Mouse (Mus musculus) forebrain, embryonic 12.5 days (tissue): ENCODE results near the gene Anxa6. TPM values are rescaled to one million over a fixed set of nuclear protein-coding genes. Genes with fewer than 3 reads are reported as not detected.

Experiments
- ATAC-seq: fragments of 200-750 bp; cut with Nextera tagmentation; 2 replicates; pipeline ENCODE4 v1.8.0; 2017; ENCODE audit warnings: moderate TSS enrichment; ENCODE audit not compliant: low FRiP score
- H3K27ac ChIP-seq: fragments of 300-500 bp; sonication (generic); 2 replicates; pipeline ENCODE4 v1.5.1; 2016; ENCODE audit warnings: mild to moderate bottlenecking
- H3K27me3 ChIP-seq: fragments of 300-500 bp; sonication (generic); 2 replicates; pipeline ENCODE4 v1.6.1; 2016; ENCODE audit warnings: mild to moderate bottlenecking
- H3K36me3 ChIP-seq: fragments of 300-500 bp; sonication (generic); replicated peaks from 2 replicates; pipeline ENCODE4 v1.6.1; 2016; ENCODE audit warnings: mild to moderate bottlenecking
- H3K4me1 ChIP-seq: fragments of 300-500 bp; sonication (generic); 2 replicates; pipeline ENCODE4 v1.6.1; 2016
- H3K4me2 ChIP-seq: fragments of 300-500 bp; sonication (generic); 2 replicates; pipeline ENCODE4 v1.6.1; 2016; ENCODE audit warnings: mild to moderate bottlenecking, moderate library complexity
- H3K4me3 ChIP-seq: fragments of 300-500 bp; sonication (generic); replicated peaks from 2 replicates; pipeline ENCODE4 v1.5.1; 2016; ENCODE audit warnings: mild to moderate bottlenecking
- H3K9ac ChIP-seq: fragments of 300-500 bp; sonication (generic); 2 replicates; pipeline ENCODE4 v1.6.1; 2016; ENCODE audit warnings: mild to moderate bottlenecking
- H3K9me3 ChIP-seq: fragments of 300-500 bp; sonication (generic); 2 replicates; pipeline ENCODE4 v1.6.1; 2016
- WGBS: fragments of 180-500 bp; shearing (Covaris S2); methylation state at CpG from one replicate; pipeline ENCODE4 v1.1.7; 2016; 5-methylcytosine and 5-hydroxymethylcytosine counted together
- polyA plus RNA-seq: library from polyadenylated mRNA; unstranded; fragments of >200 nt; fragmentation: Nextera tagmentation; extraction: Ambion mirVana; gene quantifications from 2 replicates; pipeline ENCODE4 v1.2.1, GENCODE M21; 2016

Anxa6 gene
- polyA plus RNA-seq, 1 experiment from 2014 or later: 59.1 TPM

DNA sequence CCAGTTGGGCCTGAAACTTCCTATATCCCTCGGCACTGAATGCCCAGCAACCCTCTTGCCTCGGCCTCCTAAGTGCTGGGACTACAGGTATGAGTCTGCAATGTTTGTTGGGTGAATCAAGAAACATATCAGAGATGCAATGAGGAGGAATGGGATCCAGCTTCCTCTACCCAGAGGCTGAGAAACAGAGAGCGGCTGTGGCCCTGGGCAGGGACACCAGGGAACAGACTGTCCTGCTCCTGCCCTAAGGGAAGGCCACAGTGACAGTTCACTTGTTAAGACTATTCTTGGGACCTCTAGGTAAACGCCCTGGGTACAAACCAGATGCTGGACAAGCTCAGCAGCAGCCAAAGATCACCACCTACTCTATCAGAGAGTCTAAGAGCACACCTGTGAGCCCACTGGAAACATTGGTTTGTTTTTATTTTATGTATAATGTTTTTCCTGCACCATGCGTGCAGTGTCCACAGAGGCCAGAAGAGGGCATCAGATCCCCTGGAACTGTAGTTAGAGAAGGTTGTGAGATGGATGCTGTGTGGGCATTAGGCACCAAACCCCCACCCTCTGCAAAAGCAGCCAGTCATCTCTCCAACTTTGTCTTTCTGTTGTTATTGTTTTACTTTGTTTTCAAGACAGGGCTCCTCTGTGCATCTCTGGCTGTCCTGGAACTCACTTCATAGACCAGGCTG, 101.7 kb downstream of the Anxa6 start:
- Histone ChIP-seq H3K27me3 (no peaks in the 10 kb centered on the region), H3K9ac (no peak overlapping the region), H3K4me2 (no peak overlapping the region), H3K27ac (no peak overlapping the region), H3K4me3 (no peak overlapping the region), H3K9me3 (no peaks in the 10 kb centered on the region), H3K4me1 (peaks cover 9% of the 10 kb centered on the region), H3K36me3 (peaks cover 5% of the 10 kb centered on the region)
- WGBS: 65% methylated on average over 5 of the region's 5 CpGs
- no peak for ATAC-seq

DNA sequence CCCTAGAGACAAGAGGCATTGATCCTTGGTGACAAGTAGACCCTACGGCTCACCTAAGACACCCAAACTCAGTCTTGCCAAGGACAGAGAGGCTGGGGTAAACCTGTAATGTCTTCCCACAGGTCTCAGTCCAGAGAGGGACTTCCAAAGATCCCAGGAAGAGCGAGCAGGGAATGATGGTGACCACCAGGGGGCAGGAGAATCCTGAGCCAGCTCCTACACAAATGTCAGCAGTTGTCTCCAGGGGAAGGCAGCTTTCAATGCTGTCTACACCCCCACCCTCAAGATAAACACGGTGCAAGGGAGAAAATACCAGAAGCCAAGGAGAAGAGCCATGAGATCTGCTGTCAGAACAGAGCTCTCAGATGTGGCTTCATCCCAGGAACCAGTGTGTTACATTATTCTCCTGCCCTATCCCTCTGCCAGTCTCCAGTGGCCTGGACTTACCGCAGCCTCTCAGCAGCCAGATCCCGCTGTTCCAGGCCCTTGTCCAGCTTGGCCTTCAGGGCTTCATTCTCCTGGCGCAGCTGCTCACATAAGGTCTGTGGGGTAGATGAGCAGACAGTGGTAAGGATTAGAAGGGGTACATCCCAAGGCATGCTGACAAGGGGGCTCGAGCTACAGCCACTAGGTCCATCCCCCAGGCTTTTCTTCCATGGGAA, 102.8 kb downstream of the Anxa6 start:
- no peak overlapping the region for H3K9ac ChIP-seq

DNA sequence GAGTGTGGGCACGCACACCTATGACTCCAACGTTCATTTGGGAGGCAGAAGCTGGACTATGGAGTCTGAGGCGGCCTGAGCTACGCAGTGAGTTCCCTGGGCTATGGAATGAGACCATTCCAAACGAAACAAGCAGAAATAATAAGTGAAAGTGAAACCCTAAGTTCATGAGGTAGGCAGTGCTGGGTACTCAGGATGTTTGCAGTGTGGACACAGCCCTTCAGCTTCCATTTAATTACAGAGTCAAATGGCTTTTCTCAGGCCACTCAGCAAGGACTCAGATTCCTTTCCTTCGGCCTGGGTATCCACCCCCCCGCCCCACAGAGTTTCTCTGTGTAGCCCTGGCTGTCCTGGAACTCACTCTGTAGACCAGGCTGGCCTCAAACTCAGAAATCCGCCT, 103.5 kb downstream of the Anxa6 start:
- Histone ChIP-seq H3K9me3 (no peaks in the 10 kb centered on the region), H3K4me2 (no peak overlapping the region), H3K27me3 (no peaks in the 10 kb centered on the region), H3K36me3 (peaks cover 10% of the 10 kb centered on the region), H3K9ac (no peak overlapping the region), H3K4me3 (no peak overlapping the region), H3K27ac (no peak overlapping the region), H3K4me1 (no peaks in the 10 kb centered on the region)
- 85% methylated on average over 8 of the region's 8 CpGs for WGBS
- ATAC-seq: no peak

More for the DNA sequence above, 102.8 kb downstream of the Anxa6 start:
- Histone ChIP-seq H3K9me3 (no peaks in the 10 kb centered on the region), H3K4me1 (no peaks in the 10 kb centered on the region), H3K4me2 (no peak overlapping the region), H3K36me3 (peaks cover 10% of the 10 kb centered on the region), H3K4me3 (no peak overlapping the region), H3K27ac (no peak overlapping the region), H3K27me3 (no peaks in the 10 kb centered on the region)
- no peak for ATAC-seq
- WGBS: 74% methylated on average over 7 of the region's 7 CpGs

DNA sequence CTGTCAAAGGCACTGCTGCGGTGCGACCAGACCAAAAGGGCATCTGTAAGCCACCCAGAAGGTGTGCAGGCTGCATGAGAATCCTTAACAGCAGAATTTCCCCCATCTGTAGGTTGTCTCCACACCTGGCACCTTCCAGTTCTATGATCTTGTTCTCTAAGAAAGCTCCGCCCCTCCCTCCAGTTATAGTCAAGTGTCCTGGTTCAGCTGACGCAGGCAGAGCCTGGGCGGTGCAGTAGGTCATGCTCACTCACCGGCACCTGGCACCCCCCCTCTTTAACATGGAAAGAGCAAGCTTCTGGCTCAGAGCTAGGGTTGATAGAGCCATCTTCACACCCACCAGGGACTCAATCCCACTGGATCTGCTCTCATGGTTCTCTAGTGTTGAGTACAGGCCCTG, 104.0 kb downstream of the Anxa6 start:
- Histone ChIP-seq H3K27ac (no peak overlapping the region), H3K9me3 (no peaks in the 10 kb centered on the region)
- 92% methylated on average over 6 of the region's 6 CpGs for WGBS

More for the DNA sequence above, 104.0 kb downstream of the Anxa6 start:
- Histone ChIP-seq H3K9ac (no peak overlapping the region), H3K4me3 (no peak overlapping the region), H3K27me3 (no peaks in the 10 kb centered on the region), H3K36me3 (peaks cover 10% of the 10 kb centered on the region), H3K4me1 (no peaks in the 10 kb centered on the region), H3K4me2 (no peak overlapping the region)
- no peak for ATAC-seq

Other genes with a start within 250 kb of the Anxa6 start
- gene Cdc42se2, start 245.8 kb downstream of the Anxa6 start, polyA plus RNA-seq: 228 and 237 TPM in 2 replicates
- 8.2 TPM in 2 replicates for gene Lyrm7, start 172.5 kb downstream of the Anxa6 start, polyA plus RNA-seq
- 791 and 796 TPM in 2 replicates for gene Hint1, start 167.1 kb downstream of the Anxa6 start, polyA plus RNA-seq
- gene Gpx3, start 131.0 kb downstream of the Anxa6 start, polyA plus RNA-seq: 33.9 and 37.6 TPM in 2 replicates
- 9.8 and 12.1 TPM in 2 replicates for gene Tnip1, start 70.5 kb downstream of the Anxa6 start, polyA plus RNA-seq
- gene Ccdc69, start 44.7 kb upstream of the Anxa6 start, polyA plus RNA-seq: 0.13 and 0.42 TPM in 2 replicates
- 10.6 and 11.5 TPM in 2 replicates for gene Gm2a, start 64.7 kb upstream of the Anxa6 start, polyA plus RNA-seq
- gene Slc36a3, start 118.3 kb upstream of the Anxa6 start, polyA plus RNA-seq: not detected in 2 replicates
- not detected in 2 replicates for gene Slc36a2, start 151.6 kb upstream of the Anxa6 start, polyA plus RNA-seq
- gene Slc36a1, start 170.9 kb upstream of the Anxa6 start, polyA plus RNA-seq: 1.2 and 1.3 TPM in 2 replicates